Mouse (Mus musculus) thymus, adult 2 months (tissue): ENCODE measurements around the gene Chit1.

Experiments used
- CTCF ChIP-seq: fragments of 200-500 bp; IDR thresholded peaks from 2 replicates; pipeline ENCODE4 v1.5.1; 2012; ENCODE audit warnings: mild to moderate bottlenecking, control low read depth, low read length, moderate library complexity, borderline replicate concordance; ENCODE audit not compliant: control insufficient read depth, poor library complexity, insufficient read depth; ENCODE audit errors: extremely low read depth
- POLR2A ChIP-seq: fragments of 200-500 bp; IDR thresholded peaks from 2 replicates; pipeline ENCODE4 v1.6.1; 2012; ENCODE audit warnings: mild to moderate bottlenecking, low read length, control low read depth, moderate library complexity; ENCODE audit not compliant: control insufficient read depth, poor library complexity, insufficient read depth; ENCODE audit errors: extremely low read depth

DNA sequence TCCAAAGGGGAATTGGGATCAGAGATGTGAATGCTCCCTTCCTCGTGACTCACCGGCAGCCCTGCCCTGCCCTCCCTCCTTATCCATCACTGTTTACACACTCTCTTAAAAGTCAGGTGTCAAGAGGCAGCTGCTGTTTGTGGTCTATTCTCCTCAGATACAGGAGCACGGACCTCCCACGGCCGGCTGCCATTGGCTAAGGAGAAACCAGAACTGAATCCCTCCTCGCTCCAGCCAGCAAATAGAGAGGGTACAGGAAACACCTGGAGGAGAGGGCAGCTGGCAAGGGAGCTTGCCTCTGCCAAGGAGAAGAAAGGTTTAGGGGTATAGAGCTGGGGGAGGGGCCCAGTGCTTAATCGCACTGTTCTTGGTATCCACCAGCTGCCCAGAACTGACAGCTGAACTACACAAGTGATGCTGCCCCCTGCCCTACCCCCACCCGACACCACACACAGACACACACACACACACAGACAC is 43.9 kb upstream of the Chit1 start:
- TF ChIP-seq CTCF, result no peak
- TF ChIP-seq POLR2A, result peak; percentile 89
